Mouse (Mus musculus): Measurements from ENCODE around the gene Ppil1.
"Not testable (repeated sequence)": the region's sequence is repeated elsewhere in the genome, so short reads cannot be mapped to it uniquely, and the experiment has no call there.

Ppil1 gene

GRCm38 (mm10) chr17:29251608-29252390, 12.2 kb downstream of the Ppil1 start:
- peak in 1 of 2 experiments; percentile 43 for DNase-seq (ENCODE audit: low spot score in 2 of 2)

- not testable (repeated sequence) for DNase-seq (ENCODE audit: low spot score in 2 of 2)
Measured at GRCm38 (mm10) chr17:29251006-29251405, 13.0 kb downstream of the Ppil1 start.

DNA sequence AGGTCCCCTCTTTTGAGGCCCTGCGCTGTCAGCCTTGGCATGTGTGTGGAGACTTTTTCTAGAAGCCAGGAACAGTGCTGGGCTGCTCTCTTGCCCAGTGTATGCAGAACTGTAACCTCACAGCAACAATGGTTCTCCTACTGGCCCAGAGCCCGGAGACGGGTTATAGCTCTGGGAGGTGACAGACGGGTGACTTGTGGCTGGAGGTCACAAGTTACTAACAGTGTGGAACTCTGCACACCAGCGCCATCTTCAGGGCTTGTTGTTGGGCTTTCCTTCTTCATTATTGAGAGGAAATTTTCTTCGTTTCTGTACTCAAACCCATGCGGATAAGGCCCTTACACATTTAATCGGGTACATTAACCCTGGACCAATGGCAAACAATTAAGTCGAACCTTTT, 14.5 kb downstream of the Ppil1 start:
- DNase-seq (ENCODE audit: low spot score in 2 of 2), result no peak

GRCm38 (mm10) chr17:29247881-29248280, 16.1 kb downstream of the Ppil1 start:
- no peak for DNase-seq (ENCODE audit: low spot score in 2 of 2)

GRCm38 (mm10) chr17:29246602-29247001, 17.4 kb downstream of the Ppil1 start:
- no peak for DNase-seq (ENCODE audit: low spot score in 2 of 2)

GRCm38 (mm10) chr17:29245725-29246124, 18.3 kb downstream of the Ppil1 start:
- DNase-seq (ENCODE audit: low spot score in 2 of 2), result peak; percentile 40 to 64

DNA sequence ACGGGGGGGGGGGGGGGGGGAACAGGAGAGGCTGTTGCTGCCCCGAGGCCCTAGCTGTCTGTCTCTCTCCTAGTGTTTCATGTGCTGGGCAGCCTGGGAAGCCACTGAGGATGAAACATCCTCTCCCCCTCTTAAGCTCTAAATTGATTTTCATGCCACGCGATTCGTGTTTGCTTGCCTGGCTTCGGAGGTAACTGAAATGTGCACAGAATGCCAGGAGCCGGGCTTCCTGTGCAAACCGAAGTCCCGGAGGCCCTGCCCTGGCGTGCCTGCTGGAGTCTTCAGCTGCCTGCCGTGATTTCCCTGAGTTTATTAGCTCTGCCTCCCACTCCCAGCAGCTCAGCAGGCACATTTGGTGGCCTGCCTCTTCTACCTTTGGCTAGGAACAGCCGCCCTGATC, 19.1 kb downstream of the Ppil1 start:
- no peak for DNase-seq (ENCODE audit: low spot score in 2 of 2)

- DNase-seq (ENCODE audit: low spot score in 2 of 2), result no peak
Measured at GRCm38 (mm10) chr17:29238421-29238945, 25.5 kb downstream of the Ppil1 start.

DNA sequence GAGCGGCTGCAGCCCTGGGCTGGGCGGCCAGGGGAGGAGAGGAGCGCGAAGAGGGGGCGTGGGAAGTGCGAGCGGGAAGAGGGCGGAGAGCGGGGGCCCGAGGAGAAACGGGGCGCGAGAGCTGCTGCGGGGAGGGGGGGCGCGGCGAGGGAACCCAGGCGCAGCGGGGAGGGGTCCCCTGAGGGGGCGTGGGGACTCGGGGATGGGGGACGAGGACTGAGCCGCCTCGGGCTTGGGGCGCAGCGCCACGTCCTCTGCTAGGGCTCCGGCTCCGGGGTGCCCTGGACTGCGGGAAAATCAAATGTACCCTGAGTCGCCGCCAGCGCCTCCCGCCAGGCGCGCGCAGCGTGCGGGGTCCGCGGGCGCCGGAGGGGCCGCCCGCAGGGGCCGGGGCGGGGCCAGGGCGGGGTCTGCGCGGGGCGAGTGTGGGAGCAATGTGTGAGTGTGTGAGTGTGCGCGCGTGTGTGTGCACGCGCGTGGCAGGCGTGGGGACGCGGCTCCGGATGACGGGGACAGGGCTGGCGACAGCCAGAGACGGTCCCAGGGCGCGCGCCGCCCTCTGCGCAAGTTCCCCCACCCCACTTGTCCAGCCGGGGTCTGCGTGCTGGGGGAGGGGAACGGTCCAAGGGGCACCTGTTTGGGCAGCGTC, 26.1 kb downstream of the Ppil1 start, which contains the start of gene Cpne5:
Cpne5 (minus strand) TSS at position 396 of the 649 bp plus-strand sequence.
- DNase-seq (ENCODE audit: low spot score in 2 of 2), result peak; percentile 55 to 59

DNA sequence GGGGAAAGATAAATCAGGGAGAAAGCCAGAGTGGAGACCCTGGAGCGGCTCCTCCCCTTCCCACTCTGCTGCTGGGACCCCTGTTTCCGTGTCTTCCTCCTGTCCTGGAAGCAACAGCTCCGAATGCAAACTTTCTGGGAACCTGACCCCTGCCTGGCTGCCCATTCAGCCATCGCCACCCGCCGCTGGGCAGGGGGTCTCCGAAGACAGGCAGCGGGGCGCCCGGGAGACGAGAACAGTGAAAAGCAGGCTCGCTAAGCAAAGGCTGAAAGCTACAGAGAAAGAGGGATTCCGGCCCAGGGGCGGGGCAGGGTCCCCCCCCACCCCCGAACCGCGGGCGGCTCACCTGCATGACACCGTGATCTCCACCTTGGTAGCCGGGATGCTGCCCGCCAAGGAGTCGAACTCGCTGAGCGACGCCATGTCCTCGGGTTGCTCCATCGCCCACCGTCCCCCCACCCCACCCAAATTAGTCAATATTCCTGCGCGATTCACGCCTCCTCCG, 26.7 kb downstream of the Ppil1 start:
- no peak for DNase-seq (ENCODE audit: low spot score in 2 of 2)

GRCm38 (mm10) chr17:29236111-29236510, 27.9 kb downstream of the Ppil1 start:
- DNase-seq (ENCODE audit: low spot score in 2 of 2), result no peak

DNA sequence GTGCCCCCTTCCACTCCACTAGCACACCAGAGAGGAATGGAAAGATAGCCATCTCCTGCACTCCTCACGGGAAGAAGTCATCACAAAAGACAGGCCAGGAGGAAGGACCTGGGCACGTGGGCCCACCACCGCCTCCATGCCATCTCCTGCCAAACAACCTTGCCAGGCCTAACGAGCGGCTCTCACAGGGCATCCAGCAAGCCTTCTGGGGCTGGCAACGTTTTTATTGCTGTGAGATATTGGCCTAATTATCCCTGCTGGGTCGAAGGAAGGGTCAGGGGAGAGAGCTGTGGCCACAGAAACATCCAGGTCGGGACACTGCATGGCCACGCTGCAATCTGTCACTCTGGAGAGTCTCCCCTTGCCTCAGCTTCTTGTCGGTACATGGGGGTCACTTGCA, 32.9 kb downstream of the Ppil1 start:
- DNase-seq (ENCODE audit: low spot score in 2 of 2), result no peak

DNA sequence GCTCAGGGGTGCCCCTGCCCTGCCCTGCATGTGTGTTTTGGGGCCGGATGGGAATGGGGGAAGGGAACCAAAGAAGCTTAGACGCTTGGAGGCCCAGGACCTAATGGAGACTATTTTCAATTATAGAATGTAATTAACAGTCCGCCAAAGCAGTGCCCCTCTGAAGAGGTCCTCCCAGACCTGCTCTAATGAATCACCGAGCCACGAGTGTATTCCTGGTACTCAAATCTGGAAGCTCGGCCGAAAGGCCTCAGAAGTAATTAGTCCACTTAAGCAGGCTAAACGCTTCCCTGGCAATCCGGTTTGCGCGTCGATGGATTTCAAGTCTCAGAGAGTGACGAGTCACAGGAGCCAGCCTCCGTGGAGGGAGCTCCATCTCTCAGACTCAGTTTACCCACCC, 43.4 kb downstream of the Ppil1 start:
- no peak for DNase-seq (ENCODE audit: low spot score in 2 of 2)

- DNase-seq (ENCODE audit: low spot score in 2 of 2), result no peak
Measured at GRCm38 (mm10) chr17:29218017-29218416, 46.0 kb downstream of the Ppil1 start.

DNA sequence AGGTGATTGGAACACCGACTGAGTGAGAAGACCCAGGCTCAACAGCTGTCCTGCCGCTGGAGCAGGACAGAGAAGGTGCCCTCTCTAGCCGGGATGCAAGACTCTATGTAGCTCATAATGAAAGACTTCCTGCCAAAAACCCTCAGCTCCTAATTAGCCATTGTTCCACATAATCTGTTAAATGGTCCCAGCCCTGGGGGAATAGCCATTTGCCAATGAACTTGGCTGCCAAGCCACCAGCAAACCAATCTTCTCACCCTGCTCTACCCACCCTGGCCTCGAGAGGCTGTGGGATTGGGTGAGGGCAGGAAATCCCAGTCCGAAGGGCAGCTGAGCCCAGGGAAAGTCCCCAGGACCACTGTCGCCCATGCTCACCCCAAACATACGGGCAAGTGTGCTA, 47.9 kb downstream of the Ppil1 start:
- DNase-seq (ENCODE audit: low spot score in 2 of 2), result no peak

DNA sequence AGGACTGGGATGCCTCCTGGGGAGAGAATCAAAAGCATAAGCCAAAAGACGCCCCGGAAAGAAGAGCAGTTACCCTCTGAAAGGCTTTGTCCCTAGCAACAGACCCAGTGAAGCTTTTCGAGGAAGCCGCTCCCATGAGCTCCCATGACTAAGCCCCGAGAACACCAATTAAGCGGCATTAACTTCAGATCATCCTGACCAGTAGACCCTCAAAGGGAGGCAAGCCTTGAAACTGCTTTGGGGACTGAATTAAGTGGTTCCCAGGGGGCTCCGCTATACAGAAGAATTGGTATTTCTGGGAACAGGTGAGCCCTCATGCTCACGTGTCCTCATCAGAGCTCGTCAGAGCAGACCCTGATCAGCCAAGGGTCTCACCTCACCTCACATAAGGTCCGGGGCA, 49.3 kb downstream of the Ppil1 start:
- DNase-seq (ENCODE audit: low spot score in 2 of 2), result no peak

GRCm38 (mm10) chr17:29214193-29214456, 49.9 kb downstream of the Ppil1 start:
- DNase-seq (ENCODE audit: low spot score in 2 of 2), result no peak

DNA sequence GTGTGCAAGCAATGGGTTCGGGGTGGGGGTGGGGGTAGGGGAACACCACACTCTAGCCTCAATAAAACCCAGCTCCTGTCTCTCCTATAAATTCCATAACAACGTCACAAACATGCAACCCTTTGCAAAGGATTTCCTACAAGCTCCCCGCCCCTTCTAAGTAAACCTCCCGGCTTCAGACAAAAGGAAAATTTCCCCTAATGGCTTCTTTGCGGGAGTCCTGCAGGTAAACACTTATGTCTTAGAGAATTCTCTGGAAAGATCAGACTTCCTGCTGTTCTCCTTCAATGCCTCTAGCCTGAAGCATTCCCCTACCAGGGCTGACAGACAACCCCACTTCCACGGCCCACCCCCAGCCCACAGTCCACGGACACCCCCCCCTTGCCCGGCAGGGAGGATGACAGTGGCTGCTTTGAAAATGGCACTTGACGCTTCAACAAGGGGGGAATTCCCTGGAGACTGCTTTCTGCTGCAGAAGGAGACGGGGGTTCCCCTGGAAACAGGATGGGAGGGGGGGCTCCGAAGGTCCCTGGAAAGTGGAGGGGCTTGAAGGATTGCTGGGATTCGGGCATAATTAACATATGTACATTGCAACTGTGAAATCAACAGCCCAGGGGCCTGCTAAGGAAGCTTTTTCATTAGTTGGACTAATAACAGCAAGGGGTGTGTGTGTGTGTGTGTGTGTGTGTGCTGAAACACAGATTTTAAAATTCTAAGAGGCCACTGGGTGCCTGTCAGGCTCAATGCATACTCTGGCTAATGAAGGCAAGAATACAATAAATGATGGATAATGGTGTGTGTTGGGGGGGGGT, 50.4 kb downstream of the Ppil1 start:
- DNase-seq (ENCODE audit: low spot score in 2 of 2), result no peak

DNA sequence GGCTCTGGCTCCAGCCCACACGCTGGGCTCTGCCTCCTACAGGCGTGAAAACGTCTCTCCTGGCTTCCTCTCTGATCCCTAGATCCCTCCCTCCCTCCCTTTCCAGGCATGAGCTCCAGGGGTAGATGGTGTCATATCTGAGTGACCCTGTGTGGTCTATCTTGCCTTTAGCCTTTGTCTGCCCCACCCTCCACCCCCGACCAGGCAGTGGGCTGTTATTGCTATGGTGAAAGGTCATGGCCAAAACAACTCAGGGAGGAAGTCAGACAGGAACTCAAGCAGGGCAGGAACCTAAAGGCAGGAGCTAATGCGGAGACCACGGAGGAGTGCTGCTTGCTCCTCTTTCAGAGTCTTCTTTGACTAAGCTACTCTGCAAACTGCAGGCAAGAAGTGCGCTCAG, 52.1 kb downstream of the Ppil1 start:
- no peak for DNase-seq (ENCODE audit: low spot score in 2 of 2)

GRCm38 (mm10) chr17:29210037-29210436, 53.9 kb downstream of the Ppil1 start:
- DNase-seq (ENCODE audit: low spot score in 2 of 2), result no peak

DNA sequence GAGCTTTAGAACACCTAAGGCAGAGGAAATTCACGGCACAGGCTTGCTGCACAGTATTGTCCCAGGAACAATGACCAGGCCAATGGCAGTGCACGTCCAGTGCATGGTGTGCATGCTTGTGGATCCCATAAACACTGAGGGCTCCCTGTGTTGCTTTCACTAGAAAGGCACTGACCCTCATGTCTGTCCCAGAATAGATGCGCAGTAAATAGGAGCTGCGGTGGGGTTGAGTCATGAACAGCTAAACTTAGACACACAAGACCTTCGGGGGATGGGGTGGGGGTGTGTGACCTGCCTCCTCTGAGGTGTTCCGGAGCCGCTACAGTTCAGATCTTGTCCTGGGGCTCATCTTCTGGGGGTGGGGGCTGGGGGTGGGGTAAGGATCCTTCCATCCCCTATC, 57.9 kb downstream of the Ppil1 start:
- DNase-seq (ENCODE audit: low spot score in 2 of 2), result no peak

GRCm38 (mm10) chr17:29202604-29203003, 61.4 kb downstream of the Ppil1 start:
- no peak for DNase-seq (ENCODE audit: low spot score in 2 of 2)

All from frontal cortex, postnatal 10 days (tissue).